Mouse (Mus musculus) hindbrain, embryonic 11.5 days (tissue): ENCODE measurements around the gene Setd5. TPM values are rescaled to one million over a fixed set of nuclear protein-coding genes. Genes with fewer than 3 reads are reported as not detected.

Experiments
- ATAC-seq: fragments of 200-750 bp; cut with Nextera tagmentation; 2 replicates; pipeline ENCODE4 v1.8.0; 2017; ENCODE audit warnings: mild to moderate bottlenecking, moderate TSS enrichment, moderate library complexity; ENCODE audit not compliant: low FRiP score
- DNase-seq: peaks from one replicate; pipeline ENCODE4 v3.0.0-alpha.2; 2015; ENCODE audit warnings: low spot score
- H3K27ac ChIP-seq: fragments of 300-500 bp; sonication (generic); 2 replicates; pipeline ENCODE4 v1.5.1; 2014; ENCODE audit warnings: mild to moderate bottlenecking, low read depth, low read length
- H3K27me3 ChIP-seq: fragments of 300-500 bp; sonication (generic); 2 replicates; pipeline ENCODE4 v1.6.1; 2014; ENCODE audit warnings: mild to moderate bottlenecking, low read length, moderate library complexity, mixed read lengths; ENCODE audit not compliant: control insufficient read depth, insufficient read depth
- H3K36me3 ChIP-seq: fragments of 300-500 bp; sonication (generic); 2 replicates; pipeline ENCODE4 v1.6.1; 2014; ENCODE audit warnings: mild to moderate bottlenecking, low read length, moderate library complexity, mixed read lengths; ENCODE audit not compliant: control insufficient read depth, insufficient read depth
- H3K4me1 ChIP-seq: fragments of 300-500 bp; sonication (generic); replicated peaks from 2 replicates; pipeline ENCODE4 v1.6.1; 2014; ENCODE audit warnings: low read length, mixed read lengths; ENCODE audit not compliant: control insufficient read depth, insufficient read depth
- H3K4me2 ChIP-seq: fragments of 300-500 bp; sonication (generic); replicated peaks from 2 replicates; pipeline ENCODE4 v1.6.1; 2014; ENCODE audit warnings: mild to moderate bottlenecking, low read depth, low read length
- H3K4me3 ChIP-seq: fragments of 300-500 bp; sonication (generic); 2 replicates; pipeline ENCODE4 v1.5.1; 2014; ENCODE audit warnings: low read depth, low read length
- H3K9ac ChIP-seq: fragments of 300-500 bp; sonication (generic); 2 replicates; pipeline ENCODE4 v1.6.1; 2014; ENCODE audit warnings: low read depth, low read length
- H3K9me3 ChIP-seq: fragments of 300-500 bp; sonication (generic); 2 replicates; pipeline ENCODE4 v1.6.1; 2016; ENCODE audit warnings: low read length; ENCODE audit not compliant: control insufficient read depth
- WGBS: fragments of 180-500 bp; shearing (Covaris S2); extraction: QIAGEN DNeasy Blood & Tissue Kit; methylation state at CpG from one replicate; pipeline ENCODE4 v1.1.7; 2014; 5-methylcytosine and 5-hydroxymethylcytosine counted together
- polyA plus RNA-seq: library from polyadenylated mRNA; unstranded; fragments of >200 nt; fragmentation: Nextera tagmentation; extraction: Ambion mirVana; gene quantifications from 2 replicates; pipeline ENCODE4 v1.2.1, GENCODE M21; 2014

Gene Setd5
- polyA plus RNA-seq, 1 experiment from 2014 or later: 91.1 TPM

DNA sequence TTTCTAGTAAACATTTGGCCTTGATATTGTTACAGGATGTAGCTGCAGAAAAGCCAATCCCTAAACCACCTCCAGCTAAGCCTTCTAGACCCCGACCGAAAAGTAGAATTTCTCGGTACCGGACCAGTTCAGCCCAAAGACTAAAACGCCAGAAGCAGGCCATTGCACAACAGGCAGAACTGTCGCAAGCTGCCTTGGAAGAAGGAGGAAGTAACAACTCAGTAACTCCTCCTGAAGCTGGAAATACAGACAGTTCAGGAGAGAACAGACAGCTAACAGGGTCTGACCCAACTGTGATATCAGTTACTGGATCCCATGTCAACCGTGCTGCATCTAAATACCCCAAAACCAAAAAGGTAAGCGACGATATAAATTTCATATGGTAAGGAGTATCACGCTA lies 43.6 kb downstream of the Setd5 start:
- Histone ChIP-seq H3K4me3 (no peak overlapping the region), H3K4me2 (no peak overlapping the region), H3K9ac (no peak overlapping the region), H3K9me3 (no peaks in the 10 kb centered on the region), H3K27ac (no peak overlapping the region), H3K27me3 (no peaks in the 10 kb centered on the region), H3K4me1 (no peaks in the 10 kb centered on the region), H3K36me3 (peaks cover 11% of the 10 kb centered on the region; the same call in 1 of the 2 replicates)
- DNase-seq: no peak
- no peak for ATAC-seq
- 96% methylated on average over 10 of the region's 10 CpGs for WGBS

DNA sequence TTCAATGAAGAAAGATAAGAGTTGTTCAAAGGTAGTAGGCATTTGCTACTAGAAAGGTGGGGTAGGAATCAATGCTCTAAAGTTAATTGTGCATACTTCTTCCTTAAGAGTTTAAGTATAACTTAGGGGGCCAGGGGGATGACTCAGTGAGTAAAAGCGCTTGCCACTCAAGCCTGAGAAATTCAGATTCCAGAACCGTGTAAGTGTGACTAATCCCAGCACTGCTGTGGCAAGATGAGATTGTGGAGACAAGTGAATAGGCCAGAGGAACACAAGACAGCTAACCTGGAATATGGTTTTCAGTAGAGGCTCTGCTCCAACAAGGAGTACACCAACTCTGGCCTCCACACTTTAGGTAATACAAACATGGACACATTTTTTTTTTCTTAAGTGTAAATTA lies 56.2 kb downstream of the Setd5 start:
- H3K4me3 ChIP-seq: no peak overlapping the region
- H3K9ac ChIP-seq: no peak overlapping the region
- no peak for ATAC-seq
- H3K27ac ChIP-seq: no peak overlapping the region
- no peak for DNase-seq
- 65% methylated on average over 2 of the region's 2 CpGs for WGBS
- peaks cover 3% of the 10 kb centered on the region; the same call in 1 of the 2 replicates for H3K36me3 ChIP-seq
- no peaks in the 10 kb centered on the region for H3K4me1 ChIP-seq
- H3K4me2 ChIP-seq: no peak overlapping the region
- no peaks in the 10 kb centered on the region for H3K9me3 ChIP-seq
- H3K27me3 ChIP-seq: no peaks in the 10 kb centered on the region

DNA sequence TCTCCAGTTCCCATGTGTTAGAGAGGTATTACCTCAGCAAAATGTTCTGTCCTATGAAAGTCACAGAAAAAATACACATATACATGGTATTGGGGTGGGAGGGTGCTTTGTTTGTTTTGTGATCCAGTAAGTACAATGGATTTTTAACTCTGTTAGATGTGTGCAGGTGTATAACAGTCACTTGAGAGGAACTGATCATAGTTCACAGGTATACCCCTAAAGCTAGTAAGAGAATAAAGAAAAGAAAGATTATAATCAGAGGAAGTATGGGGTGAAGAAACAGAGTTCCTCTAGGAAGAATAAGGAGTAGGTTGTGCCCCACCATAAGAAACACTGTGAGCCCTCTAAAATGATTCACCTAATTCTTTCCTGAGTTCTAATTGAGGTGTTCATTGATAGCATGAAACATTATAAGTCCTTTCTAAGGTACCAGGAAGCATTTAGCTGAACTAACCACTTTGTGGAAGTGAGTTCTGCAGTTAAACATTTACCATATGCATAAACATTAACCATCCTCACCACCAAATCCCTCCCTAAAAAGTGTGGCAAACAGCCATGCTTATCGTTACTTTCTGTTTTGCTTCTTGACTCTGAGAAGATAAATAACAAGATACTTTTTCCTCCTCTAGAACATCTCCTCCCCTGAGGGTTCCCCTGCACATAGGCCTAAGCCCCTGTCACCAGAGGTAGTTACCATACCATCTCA lies 64.4 kb downstream of the Setd5 start:
- Histone ChIP-seq H3K4me1 (no peaks in the 10 kb centered on the region), H3K9me3 (no peaks in the 10 kb centered on the region), H3K4me3 (no peak overlapping the region), H3K4me2 (no peak overlapping the region), H3K36me3 (peaks cover 15% of the 10 kb centered on the region), H3K27me3 (no peaks in the 10 kb centered on the region), H3K9ac (no peak overlapping the region), H3K27ac (no peak overlapping the region)
- WGBS: 67% methylated on average over 1 of the region's 1 CpGs
- DNase-seq: no peak
- no peak for ATAC-seq

DNA sequence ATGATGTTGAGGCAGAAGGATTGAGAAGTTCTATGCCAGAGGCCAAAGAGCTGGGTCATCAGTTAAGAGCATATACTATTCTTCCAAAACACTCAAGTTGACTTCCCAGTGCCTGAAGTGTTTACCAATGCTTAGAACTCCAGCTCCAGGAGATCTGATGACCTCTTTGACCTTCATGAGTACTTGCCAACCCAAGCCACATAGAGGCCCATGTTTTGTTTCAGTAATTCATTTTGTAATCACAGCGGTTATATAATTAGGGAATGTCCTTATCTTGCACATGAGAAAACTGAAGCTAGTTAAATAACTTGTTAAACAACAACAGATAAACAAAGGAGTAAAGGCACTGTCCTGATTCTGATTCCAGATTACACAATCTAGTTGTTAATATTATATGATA lies 67.6 kb downstream of the Setd5 start:
- Histone ChIP-seq H3K27me3 (no peaks in the 10 kb centered on the region), H3K4me2 (no peak overlapping the region), H3K27ac (no peak overlapping the region), H3K4me1 (no peaks in the 10 kb centered on the region), H3K9ac (no peak overlapping the region), H3K9me3 (no peaks in the 10 kb centered on the region), H3K4me3 (no peak overlapping the region), H3K36me3 (peaks cover 23% of the 10 kb centered on the region)
- WGBS: 90% methylated on average over 1 of the region's 1 CpGs
- DNase-seq: no peak
- no peak for ATAC-seq

- Histone ChIP-seq H3K36me3 (peaks cover 24% of the 10 kb centered on the region), H3K4me2 (no peak overlapping the region), H3K9me3 (no peaks in the 10 kb centered on the region), H3K27ac (no peak overlapping the region), H3K4me3 (no peak overlapping the region), H3K9ac (no peak overlapping the region), H3K27me3 (no peaks in the 10 kb centered on the region), H3K4me1 (no peaks in the 10 kb centered on the region)
- WGBS: 95% methylated on average over 4 of the region's 4 CpGs
- no peak for DNase-seq
- no peak for ATAC-seq
These were observed 68.1 kb downstream of the Setd5 start for GRCm38 (mm10) chr6:113145249-113145648.

- H3K4me3 ChIP-seq: no peak overlapping the region
- no peaks in the 10 kb centered on the region for H3K27me3 ChIP-seq
- no peak for DNase-seq
- H3K4me1 ChIP-seq: no peaks in the 10 kb centered on the region
- H3K27ac ChIP-seq: no peak overlapping the region
- H3K36me3 ChIP-seq: peaks cover 21% of the 10 kb centered on the region; the same call in 1 of the 2 replicates
- WGBS: 96% methylated on average over 8 of the region's 8 CpGs
- H3K9ac ChIP-seq: no peak overlapping the region
- H3K9me3 ChIP-seq: no peaks in the 10 kb centered on the region
- ATAC-seq: no peak
- no peak overlapping the region for H3K4me2 ChIP-seq
These were observed 76.9 kb downstream of the Setd5 start for GRCm38 (mm10) chr6:113154071-113154470.

GRCm38 (mm10) chr6:113154886-113155285 lies 77.7 kb downstream of the Setd5 start:
- Histone ChIP-seq H3K27ac (no peak overlapping the region), H3K27me3 (no peaks in the 10 kb centered on the region), H3K4me1 (no peaks in the 10 kb centered on the region), H3K4me3 (no peak overlapping the region), H3K9ac (no peak overlapping the region), H3K36me3 (peaks cover 16% of the 10 kb centered on the region; the same call in 1 of the 2 replicates), H3K4me2 (no peak overlapping the region), H3K9me3 (no peaks in the 10 kb centered on the region)
- ATAC-seq (no peak), DNase-seq (no peak)
- 86% methylated on average over 6 of the region's 6 CpGs for WGBS

DNA sequence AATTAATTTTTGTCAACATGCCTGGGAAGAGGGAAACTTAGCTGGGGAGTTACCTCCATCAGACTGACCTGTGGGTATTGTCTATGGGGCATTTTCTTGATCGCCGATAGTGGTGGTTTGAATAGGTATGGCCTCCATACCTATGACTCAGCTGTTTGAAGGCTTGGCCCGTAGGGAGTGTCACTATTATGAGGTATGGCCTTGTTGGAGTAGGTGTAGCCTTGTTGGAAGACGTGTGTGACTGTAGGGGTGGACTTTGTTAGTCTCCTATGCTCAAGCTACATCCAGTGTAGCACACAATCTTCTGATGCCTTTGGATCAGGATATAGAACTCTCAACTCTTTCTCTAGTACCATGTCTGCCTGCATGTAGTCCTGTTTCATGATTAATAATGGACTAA lies 78.9 kb downstream of the Setd5 start:
- no peak overlapping the region for H3K4me2 ChIP-seq
- DNase-seq: no peak
- H3K27ac ChIP-seq: no peak overlapping the region
- H3K4me3 ChIP-seq: no peak overlapping the region
- H3K9ac ChIP-seq: no peak overlapping the region
- 97% methylated on average over 4 of the region's 4 CpGs for WGBS
- ATAC-seq: no peak
- peaks cover 9% of the 10 kb centered on the region; the same call in 1 of the 2 replicates for H3K36me3 ChIP-seq
- H3K9me3 ChIP-seq: no peaks in the 10 kb centered on the region
- no peaks in the 10 kb centered on the region for H3K27me3 ChIP-seq
- no peaks in the 10 kb centered on the region for H3K4me1 ChIP-seq

DNA sequence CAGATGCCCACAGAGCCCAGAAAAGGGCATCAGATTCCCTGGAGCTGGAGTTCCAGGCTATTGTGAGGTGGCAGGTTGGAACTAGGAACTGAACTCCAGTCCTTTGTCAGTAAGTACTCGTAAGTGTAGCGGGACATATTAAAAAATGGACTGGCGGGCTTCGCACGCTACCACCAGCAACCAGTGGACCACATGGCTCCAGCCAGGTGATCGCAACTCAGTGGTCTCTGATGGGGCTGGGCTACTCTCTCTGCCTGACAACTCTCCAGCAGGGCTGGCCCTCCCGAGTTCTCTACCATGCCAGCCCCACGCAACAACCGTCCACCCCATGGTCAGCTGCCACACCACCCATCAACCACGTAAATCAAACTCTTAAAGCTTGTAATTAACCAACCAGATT lies 82.9 kb downstream of the Setd5 start:
- no peak overlapping the region for H3K4me2 ChIP-seq
- no peaks in the 10 kb centered on the region for H3K27me3 ChIP-seq
- 93% methylated on average over 10 of the region's 10 CpGs for WGBS
- no peaks in the 10 kb centered on the region for H3K4me1 ChIP-seq
- no peak overlapping the region for H3K9ac ChIP-seq
- DNase-seq (no peak), ATAC-seq (no peak)
- no peak overlapping the region for H3K27ac ChIP-seq
- H3K9me3 ChIP-seq: no peaks in the 10 kb centered on the region
- no peaks in the 10 kb centered on the region for H3K36me3 ChIP-seq
- H3K4me3 ChIP-seq: no peak overlapping the region
